Mouse (Mus musculus): ENCODE results near the gene Kbtbd4. TPM values are rescaled to one million over a fixed set of nuclear protein-coding genes. Genes with fewer than 3 reads are reported as not detected.

Gene Kbtbd4
- total and polyA plus RNA-seq, 3 experiments, result 19.5 to 21.7 (median 20.5) TPM

DNA sequence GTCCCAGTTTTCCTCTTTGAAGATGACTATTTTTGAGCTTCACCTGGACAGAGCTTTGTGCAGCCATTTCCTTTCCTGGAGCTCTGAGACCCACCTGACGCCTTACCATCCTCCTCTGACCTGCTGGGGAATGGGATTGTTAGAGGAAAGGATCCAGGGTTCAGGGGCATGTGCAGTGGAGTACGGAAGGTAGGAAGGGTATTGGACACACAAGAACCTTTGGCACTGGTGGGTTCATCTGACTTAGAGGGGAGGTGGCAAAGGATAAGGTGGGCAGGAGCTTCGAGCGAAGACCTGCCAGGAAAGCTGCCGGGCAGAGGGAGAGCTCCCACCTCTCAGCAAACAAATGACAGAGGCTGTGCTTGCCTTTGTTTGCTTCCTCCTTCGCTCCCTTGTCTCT, 18.1 kb upstream of the Kbtbd4 start:
- Histone ChIP-seq H3K4me3 (replicated peaks in 1 of 3; ENCODE audit: low read depth in 2 of 3, low read length in 2 of 3, poor library complexity in 1 of 3) (no peak overlapping the region), H3K79me2 (replicated peaks; ENCODE audit: control insufficient read depth, extremely low read depth, insufficient read depth, poor library complexity, severe bottlenecking) (no peaks in the 10 kb centered on the region), H3K9me3 (replicated peaks; ENCODE audit: low read length) (peaks cover 16% of the 10 kb centered on the region), H3K4me2 (ENCODE audit: insufficient read depth, low read depth, poor library complexity, severe bottlenecking) (no peak overlapping the region), H3K27me3 (replicated peaks) (peaks cover 8% of the 10 kb centered on the region), H3K9ac (ENCODE audit: insufficient read depth, low read depth) (no peak overlapping the region), H3K36me3 (replicated peaks in 1 of 2; ENCODE audit: control insufficient read depth in 1 of 2, insufficient read depth in 1 of 2, low read length in 1 of 2) (peaks cover 0 to 10% of the 10 kb centered on the region in 2 experiments), H3K27ac (ENCODE audit: insufficient read depth, low read depth) (no peak overlapping the region), H3K4me1 (ENCODE audit: control insufficient read depth in 1 of 2, insufficient read depth in 2 of 2) (no peaks in the 10 kb centered on the region)
- no peak for TF ChIP-seq CTCF (conservative IDR thresholded peaks at IDR 0.05 in 1 of 2, IDR thresholded peaks at IDR 0.05 in 1 of 2; ENCODE audit: low read depth in 2 of 2, low read length in 2 of 2)
- no peak for TF ChIP-seq MAZ (IDR thresholded peaks at IDR 0.05; ENCODE audit: low read depth, low read length)
- TF ChIP-seq SIN3A (IDR thresholded peaks at IDR 0.05; ENCODE audit: low read length), result no peak
- no peak for TF ChIP-seq MXI1 (IDR thresholded peaks at IDR 0.05; ENCODE audit: low read depth, low read length)
- dilution Hi-C loops (cut with MboI; ENCODE audit: extremely low pct_ligation_motif_present, extremely low pct_unique_long_range_greater_than_20kb, low sequenced_read_pairs), result no loop called here
- in situ Hi-C loops (cut with MboI; ENCODE audit: low pct_ligation_motif_present, low pct_unique_long_range_greater_than_20kb, low sequenced_read_pairs), result no loop called here
- DNase-seq (ENCODE audit: extremely low read depth), result no peak

DNA sequence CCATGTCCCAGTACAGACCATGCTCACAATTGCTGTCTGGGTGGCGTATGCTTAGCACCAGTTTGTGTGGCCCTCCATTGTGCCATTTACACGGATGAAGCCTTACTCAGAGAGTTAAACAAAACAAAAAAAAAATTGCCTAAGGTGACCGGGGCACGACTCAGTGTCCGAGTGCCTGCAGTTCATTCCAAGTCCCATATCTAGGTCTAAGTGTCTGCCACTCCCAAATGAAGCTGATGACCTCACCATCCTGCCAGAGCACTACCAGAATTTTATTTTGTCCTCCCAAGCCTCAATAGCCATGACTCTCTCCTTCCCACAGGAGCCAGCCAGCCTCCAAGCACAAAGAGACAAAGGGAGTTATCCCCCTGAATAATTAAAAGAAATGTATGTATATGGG, 16.9 kb upstream of the Kbtbd4 start:
- H3K27me3 ChIP-seq (replicated peaks), result peaks cover 8% of the 10 kb centered on the region
- H3K4me3 ChIP-seq (replicated peaks in 1 of 3; ENCODE audit: low read depth in 2 of 3, low read length in 2 of 3, poor library complexity in 1 of 3), result no peak overlapping the region
- H3K79me2 ChIP-seq (replicated peaks; ENCODE audit: control insufficient read depth, extremely low read depth, insufficient read depth, poor library complexity, severe bottlenecking), result no peaks in the 10 kb centered on the region
- H3K9ac ChIP-seq (ENCODE audit: insufficient read depth, low read depth), result no peak overlapping the region
- H3K4me1 ChIP-seq (ENCODE audit: control insufficient read depth in 1 of 2, insufficient read depth in 2 of 2), result no peaks in the 10 kb centered on the region
- no peak overlapping the region for H3K27ac ChIP-seq (ENCODE audit: insufficient read depth, low read depth)
- dilution Hi-C loops (cut with MboI; ENCODE audit: extremely low pct_ligation_motif_present, extremely low pct_unique_long_range_greater_than_20kb, low sequenced_read_pairs), result no loop called here
- no peak for DNase-seq (ENCODE audit: extremely low read depth)
- peaks cover 16% of the 10 kb centered on the region for H3K9me3 ChIP-seq (replicated peaks; ENCODE audit: low read length)
- H3K36me3 ChIP-seq (replicated peaks in 1 of 2; ENCODE audit: control insufficient read depth in 1 of 2, insufficient read depth in 1 of 2, low read length in 1 of 2), result peaks cover 0 to 20% of the 10 kb centered on the region in 2 experiments
- H3K4me2 ChIP-seq (ENCODE audit: insufficient read depth, low read depth, poor library complexity, severe bottlenecking), result no peak overlapping the region
- TF ChIP-seq ETS1 (conservative IDR thresholded peaks at IDR 0.05; ENCODE audit: low read depth, low read length) (no peak), NELFE (IDR thresholded peaks at IDR 0.05; ENCODE audit: low read depth, low read length) (no peak), CHD2 (IDR thresholded peaks at IDR 0.05; ENCODE audit: low read length) (no peak), SIN3A (IDR thresholded peaks at IDR 0.05; ENCODE audit: low read length) (no peak), RAD21 (IDR thresholded peaks at IDR 0.05; ENCODE audit: low read depth, low read length) (no peak), RCOR1 (conservative IDR thresholded peaks at IDR 0.05; ENCODE audit: low read depth, low read length) (no peak), USF1 (IDR thresholded peaks at IDR 0.05; ENCODE audit: low read depth, low read length) (no peak), PAX5 (IDR thresholded peaks at IDR 0.05; ENCODE audit: low read length) (no peak), TCF12 (IDR thresholded peaks at IDR 0.05; ENCODE audit: low read depth, low read length) (no peak), ZC3H11A (IDR thresholded peaks at IDR 0.05; ENCODE audit: low read depth, low read length) (no peak), MAX (IDR thresholded peaks at IDR 0.05; ENCODE audit: low read length) (no peak), MYC (IDR thresholded peaks at IDR 0.05; ENCODE audit: low read depth, low read length) (no peak)
- in situ Hi-C loops (cut with MboI; ENCODE audit: low pct_ligation_motif_present, low pct_unique_long_range_greater_than_20kb, low sequenced_read_pairs), result no loop called here

All from CH12.LX (cell line).